Mouse (Mus musculus): ENCODE results near the gene Tbcd.

Gene Tbcd

DNA sequence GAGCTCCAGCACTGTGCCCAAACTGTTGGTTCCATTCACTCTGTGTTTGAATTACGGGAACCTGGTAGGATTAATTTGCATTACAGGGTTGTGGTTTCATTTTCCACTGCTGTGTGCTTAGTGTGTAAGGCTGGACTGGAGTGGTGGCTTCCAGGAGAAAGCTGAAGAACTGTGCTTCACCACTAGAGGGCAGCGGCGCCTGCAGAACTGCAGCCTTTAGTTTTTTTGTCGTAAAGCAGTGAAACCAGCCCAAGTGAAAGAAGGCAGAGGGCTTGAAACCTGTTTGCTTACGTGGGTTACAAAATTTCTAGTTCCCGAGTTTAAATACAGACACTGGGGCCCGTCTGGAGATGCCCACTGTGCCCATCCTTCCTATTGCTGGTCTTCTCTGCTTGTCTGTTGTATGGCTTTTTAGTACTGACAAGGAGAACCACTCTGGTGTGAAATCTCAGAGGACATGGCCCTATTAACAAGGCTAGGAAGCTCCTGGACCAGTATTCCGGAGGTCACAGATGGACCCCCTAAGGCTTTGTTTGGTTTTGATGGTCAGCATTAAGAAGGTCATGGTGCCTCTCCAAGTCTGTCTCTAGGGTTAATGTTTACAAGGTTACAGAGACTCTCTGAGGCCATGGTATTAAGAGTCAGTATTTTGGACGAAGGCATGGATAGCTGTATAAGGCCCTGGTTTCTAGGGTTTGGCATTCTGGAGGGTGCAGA, 24.1 kb downstream of the Tbcd start:
- in situ Hi-C loops (cut with MboI, MseI) = no loop called here

DNA sequence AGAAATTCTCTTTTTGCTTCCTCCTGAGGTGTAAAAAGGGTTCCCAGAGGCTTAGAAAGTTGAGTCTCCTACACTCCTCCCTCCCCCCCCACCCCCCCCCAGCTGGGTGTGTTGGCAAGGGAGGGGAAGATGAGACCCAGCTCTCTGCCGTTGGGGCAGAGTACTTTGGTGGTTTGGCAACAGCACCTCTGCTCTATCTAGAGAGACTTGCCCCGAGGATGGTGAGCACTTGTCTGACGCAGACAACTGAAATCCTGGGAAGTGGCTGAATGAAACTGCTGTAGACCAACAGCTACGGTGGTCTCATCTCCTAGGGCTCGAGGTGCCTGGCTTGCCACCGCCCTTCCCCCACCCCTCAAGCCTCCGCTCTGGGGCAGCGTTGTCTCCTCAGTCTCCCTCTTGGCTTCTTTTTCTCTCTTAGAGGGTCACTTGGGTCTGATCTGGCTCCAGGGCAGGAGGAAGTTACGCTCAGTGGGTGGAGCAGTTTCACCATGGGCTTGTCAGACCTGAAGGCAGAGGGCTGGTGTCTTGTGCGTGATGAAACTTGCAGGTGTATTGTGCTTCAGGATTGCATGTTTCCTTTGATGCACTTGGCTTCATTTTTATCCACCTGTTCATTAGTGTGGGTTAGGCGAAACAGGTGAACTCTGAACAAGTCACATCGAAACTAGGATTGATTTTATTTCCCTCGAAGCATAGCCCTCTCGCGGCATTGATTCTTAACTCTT, 27.9 kb downstream of the Tbcd start:
- in situ Hi-C loops (cut with MboI, MseI) = no loop called here

- in situ Hi-C loops (cut with MboI, MseI) = no loop called here
Observed at GRCm38 (mm10) chr11:121481129-121481528, 29.4 kb downstream of the Tbcd start.

DNA sequence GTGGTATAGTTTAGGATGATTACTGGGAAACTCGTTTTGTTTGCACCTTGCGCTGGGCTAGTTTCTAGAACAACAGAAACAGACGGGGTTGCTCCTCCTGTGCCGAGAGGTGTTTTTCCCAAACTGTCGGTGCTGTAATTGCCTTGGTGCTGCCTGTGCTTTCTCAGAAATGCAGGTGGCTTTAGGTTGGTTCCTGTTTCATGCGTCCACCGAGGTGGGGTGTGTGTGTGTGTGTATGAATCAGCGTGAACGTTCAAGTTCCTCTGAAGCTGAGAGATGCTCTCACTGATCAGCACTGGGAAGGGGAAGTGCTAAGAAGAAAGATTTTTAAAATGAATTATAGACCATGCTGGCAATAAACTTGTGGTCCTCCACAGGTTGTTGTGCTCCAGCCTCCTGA, 34.1 kb downstream of the Tbcd start:
- in situ Hi-C loops (cut with MboI, MseI) = no loop called here

- in situ Hi-C loops (cut with MboI, MseI) = no loop called here
Observed at GRCm38 (mm10) chr11:121490651-121491050, 38.9 kb downstream of the Tbcd start.

DNA sequence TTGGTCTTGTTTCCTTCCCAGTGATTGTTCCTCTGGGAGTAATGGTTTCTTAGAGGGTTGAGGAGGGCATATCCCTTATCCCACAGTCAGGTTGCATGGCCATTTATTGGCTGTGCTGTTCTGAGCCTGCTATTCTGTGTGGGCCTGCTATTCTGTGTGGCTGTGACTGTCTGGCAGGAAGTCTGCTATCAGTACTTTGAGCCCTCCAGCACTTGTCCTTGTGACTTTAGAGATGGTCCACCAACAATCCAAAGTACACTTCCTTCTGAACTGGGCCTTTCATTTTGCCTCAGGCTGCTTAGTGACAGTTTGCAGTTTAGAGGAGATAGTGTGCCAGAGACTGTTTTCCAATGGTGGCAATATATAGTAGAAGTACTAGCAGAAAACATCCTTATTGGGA, 48.8 kb downstream of the Tbcd start:
- in situ Hi-C loops (cut with MboI, MseI) = no loop called here

DNA sequence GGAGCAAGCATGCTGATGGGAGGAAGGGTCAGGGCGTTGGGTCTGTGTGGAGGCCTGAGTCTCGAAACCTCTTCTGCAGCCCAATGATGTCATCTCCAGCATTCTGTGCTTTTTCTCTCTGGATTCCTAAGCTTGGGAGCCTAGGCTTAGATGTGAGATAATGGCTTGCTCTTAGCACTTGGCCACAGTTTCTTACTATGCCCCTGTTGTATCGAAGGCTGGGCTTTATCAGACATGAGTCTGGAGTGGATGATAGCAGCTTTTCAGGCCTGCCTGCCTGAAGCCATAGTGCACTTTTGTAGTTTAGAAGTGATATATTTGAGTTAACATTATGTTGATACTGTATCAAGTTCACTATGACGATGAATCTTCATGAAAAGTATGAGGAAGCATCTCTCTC, 49.8 kb downstream of the Tbcd start:
- in situ Hi-C loops (cut with MboI, MseI) = no loop called here

DNA sequence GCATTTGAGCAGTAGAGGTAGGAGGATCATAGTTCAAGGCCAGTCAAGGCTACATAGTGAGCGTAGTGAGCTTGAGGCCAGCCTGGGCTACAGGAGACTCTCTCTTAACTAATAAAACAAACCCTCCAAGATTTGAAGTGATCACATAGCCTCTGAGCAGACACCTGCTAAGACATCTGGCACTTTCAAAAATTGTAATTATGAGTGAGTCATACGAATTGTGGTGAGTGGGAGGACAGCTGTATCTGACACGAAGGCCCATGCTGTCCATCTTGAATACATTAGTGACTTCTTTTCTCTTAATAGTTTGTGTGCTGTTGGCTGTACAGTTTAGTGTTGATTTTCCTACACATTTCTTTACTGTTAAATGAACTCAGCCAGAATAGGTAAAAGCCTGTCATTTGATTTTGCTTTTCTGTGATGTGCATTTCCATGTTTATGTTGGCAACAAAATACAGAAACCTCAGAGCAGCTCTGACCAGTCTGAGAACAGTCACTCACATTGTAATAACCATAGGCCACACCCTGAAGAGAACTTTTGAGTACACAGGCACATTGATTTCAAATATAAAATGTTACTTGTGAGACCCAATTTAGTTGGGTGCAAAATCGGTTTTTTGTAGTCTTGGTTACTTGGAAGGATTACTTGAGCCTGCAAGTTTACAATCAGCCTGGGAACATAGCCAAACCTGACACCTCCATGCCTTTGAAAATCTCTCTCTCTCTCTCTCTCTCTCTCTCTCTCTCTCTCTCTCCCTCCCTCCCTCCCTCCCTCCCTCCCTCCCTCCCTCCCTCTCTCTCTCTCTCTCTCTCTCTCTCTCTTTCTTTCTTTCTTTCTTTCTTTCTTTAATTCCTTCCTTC, 50.5 kb downstream of the Tbcd start:
- in situ Hi-C loops (cut with MboI, MseI) = no loop called here

GRCm38 (mm10) chr11:121508478-121508877, 56.7 kb downstream of the Tbcd start:
- in situ Hi-C loops (cut with MboI, MseI) = no loop called here

DNA sequence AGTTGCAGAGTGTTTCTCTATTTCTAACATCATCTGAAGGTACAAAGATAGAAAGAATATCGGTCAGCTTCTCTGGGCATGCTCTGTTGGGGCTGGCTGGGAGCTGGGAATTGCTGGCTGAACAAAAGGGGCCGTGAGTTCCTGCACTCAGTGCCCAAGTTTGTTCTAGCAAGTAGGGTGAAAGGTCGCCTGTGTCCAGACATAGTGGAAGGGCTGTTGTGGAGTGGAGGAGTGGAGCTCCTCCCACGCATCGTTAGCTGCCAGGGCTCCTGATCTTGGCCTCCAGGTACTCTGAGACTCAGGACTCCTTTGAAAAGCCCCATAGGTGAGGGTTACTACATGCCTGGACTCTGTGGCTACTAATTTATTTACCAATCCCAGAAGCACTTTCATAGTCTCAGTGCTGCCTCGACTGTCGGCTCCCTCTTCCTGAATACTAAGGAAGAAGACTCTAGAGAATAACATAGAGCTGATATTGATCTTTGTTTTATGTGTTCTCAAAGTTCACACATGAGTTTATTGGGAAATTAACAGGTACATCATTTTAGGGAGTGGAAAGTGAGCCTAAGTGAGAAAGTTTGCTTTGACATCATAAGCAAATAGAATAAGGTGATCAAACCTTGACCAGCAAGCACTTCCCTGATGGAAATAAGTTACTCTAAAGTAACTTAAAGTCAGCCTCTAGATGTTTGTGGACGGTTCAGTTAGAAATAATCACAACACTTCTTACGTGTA, 58.9 kb downstream of the Tbcd start:
- in situ Hi-C loops (cut with MboI, MseI) = no loop called here

- in situ Hi-C loops (cut with MboI, MseI) = no loop called here
Observed at GRCm38 (mm10) chr11:121512896-121513572, 61.3 kb downstream of the Tbcd start.

DNA sequence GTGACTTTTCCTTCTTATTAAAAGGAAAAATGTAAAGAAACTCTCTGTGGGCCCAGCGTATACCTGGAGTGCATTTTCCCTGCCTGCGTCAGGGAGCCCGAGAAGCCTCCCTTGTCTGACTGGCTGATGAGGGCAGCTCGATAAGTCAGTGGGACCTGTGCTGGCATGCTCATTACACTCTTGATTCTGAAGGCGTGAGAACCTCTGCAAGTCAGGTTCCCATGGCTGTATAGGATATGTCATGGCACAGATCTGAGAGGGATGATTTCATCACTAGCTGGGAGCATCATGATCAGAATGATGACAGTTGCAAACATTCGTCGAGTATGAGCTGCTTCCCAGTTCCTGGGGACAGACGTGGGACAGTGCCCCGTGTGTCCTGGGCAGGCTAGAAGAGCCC, 64.2 kb downstream of the Tbcd start:
- in situ Hi-C loops (cut with MboI, MseI) = no loop called here

GRCm38 (mm10) chr11:121516906-121517305, 65.2 kb downstream of the Tbcd start:
- in situ Hi-C loops (cut with MboI, MseI) = no loop called here

DNA sequence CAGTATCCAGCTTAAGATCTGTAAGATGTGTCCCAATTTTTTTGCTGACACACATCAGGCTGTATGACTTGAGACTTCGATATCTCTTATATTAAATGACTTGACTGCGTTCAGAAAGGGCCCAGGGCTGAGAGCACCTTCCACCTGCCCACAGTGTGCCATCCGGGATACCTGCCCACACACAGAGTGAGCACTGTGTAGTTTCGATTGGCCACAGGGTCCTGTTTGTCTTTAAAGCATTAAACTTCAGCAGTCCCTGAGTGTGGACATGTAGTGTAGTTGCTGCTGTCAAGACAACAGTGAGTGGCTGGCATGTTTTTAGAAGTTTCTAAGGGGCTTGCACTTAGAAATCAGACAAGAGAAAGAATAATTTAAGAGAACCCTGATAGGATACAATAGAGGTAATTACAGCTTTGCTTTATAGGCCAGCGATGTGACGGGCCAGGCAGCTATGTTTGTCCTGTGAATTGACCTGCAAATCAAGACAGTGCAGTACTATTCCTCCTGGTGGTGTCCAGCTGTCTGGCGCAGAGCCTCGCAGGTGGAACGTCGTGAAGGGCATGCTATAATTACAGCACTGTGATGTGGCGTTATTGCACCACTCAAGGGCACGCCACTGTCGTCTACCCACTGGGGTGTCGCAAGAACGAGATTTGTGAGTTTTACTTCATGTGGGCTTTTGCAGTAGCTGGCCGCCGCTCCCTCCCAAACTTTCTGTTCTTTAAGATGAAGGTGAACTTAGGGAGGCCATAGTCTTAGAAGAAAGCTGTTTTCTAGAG, 66.1 kb downstream of the Tbcd start:
- in situ Hi-C loops (cut with MboI, MseI) = no loop called here

DNA sequence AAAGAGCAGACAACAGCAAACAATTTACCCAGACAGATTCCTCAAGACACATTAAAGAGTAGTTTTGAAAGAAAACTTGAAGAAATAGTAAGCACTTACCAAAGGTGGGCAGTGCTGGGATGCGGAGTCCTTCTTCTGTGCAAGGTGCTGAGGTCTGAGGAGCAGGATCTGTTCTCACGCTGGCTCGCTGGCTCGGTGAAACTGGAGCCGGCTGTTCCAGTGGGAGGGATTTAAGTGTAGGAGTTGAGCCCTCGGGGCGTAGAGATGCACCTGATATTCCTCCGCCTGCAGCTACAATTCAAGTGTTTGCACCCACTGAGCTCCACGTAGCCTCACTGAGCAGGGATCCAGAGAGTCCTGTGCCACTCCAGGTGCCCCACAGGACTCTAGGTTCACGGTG, 67.4 kb downstream of the Tbcd start, which contains the start of gene Zfp750:
Zfp750 (minus strand) TSS at position 203 of the 400 bp plus-strand sequence.
- in situ Hi-C loops (cut with MboI, MseI) = no loop called here

DNA sequence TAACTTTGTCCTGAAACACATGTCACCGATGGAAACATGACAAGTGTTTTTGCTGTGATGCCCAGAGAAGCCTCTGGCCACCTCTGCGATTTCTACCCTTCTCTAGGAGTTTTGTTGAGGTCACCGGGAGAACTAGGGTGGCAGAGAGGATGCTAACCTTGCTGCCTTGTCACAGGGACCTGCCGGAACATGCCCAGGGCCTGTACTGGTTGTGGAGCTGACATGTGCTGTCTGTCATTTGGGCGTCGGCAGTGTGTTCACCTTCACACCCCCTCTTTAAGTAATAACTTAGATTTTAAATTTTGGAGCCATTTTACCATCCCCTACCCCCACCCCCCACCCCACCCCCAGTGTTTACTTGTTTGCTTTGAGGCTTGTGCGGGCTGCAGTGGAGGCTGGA, 68.0 kb downstream of the Tbcd start:
- in situ Hi-C loops (cut with MboI, MseI) = no loop called here

- in situ Hi-C loops (cut with MboI, MseI) = no loop called here
Observed at GRCm38 (mm10) chr11:121520761-121521160, 69.0 kb downstream of the Tbcd start.

DNA sequence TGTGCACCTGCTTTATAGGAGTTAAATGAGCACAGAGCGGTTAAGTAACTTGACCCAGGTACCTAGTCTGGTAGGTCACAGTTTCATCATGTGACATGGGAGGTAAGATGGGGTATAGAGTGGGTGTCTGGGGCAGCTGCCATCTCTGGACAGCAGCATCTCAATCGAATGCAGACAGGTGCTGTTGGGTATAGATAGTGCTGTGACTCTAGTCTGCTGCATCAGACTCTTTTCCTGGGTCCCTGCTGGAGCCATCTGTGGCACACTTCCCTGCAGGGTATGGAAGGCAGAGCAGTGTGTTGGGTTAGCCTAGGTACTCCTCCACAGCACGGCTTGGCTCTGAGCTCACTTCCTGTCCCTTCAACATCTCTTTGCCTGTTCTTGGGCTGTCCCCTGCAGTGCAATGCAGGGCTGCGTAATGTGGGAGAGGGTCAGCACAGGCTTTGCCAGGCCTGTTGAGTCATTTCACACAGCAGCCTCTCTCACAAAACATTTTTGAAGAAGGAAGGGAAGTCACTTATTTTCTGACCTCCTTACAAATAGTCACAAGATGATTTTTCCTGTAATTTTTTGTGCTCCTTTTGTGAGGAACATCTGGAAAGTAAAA, 70.5 kb downstream of the Tbcd start:
- in situ Hi-C loops (cut with MboI, MseI) = no loop called here

GRCm38 (mm10) chr11:121524191-121524590, 72.4 kb downstream of the Tbcd start:
- in situ Hi-C loops (cut with MboI, MseI) = no loop called here

DNA sequence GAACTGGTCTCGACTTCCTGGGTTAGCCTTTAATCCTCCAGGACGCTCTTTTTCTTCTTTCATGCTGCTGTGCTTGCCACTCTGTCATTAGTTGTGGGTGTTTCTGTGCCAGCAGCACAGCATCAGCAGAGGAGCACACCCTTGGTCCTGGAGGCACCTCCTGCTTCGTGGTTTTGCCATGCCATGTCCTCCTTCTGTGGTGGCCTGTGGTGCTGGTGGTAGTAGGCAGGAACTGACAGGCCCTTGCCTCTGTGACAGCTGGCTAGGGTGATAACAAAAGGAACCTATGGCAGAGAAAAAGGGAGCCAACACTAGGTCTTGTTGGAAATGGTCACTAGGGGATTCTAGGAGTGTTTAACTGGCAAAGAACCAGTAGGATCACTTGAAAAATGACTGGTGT, 78.0 kb downstream of the Tbcd start:
- in situ Hi-C loops (cut with MboI, MseI) = no loop called here
